Mouse (Mus musculus) embryonic facial prominence, embryonic 14.5 days (tissue): ENCODE measurements at regions not wholly inside any gene's neighbourhood (a gene's known extent, or its start where the extent isn't known, plus 50 kb on each side); places are given as distances from the start of the nearest gene placed in this dataset.

Experiments used
- ATAC-seq: fragments of 200-750 bp; cut with Nextera tagmentation; 2 replicates; pipeline ENCODE4 v1.8.0; 2017; ENCODE audit warnings: low read depth, moderate number of reproducible peaks, moderate TSS enrichment
- DNase-seq: peaks from one replicate; pipeline ENCODE4 v3.0.0-alpha.2; 2015; ENCODE audit warnings: low spot score
- H3K27ac ChIP-seq: fragments of 300-500 bp; sonication (generic); replicated peaks from 2 replicates; pipeline ENCODE4 v1.5.1; 2014; ENCODE audit warnings: low read depth, mild to moderate bottlenecking, low read length, moderate library complexity
- H3K27me3 ChIP-seq: fragments of 300-500 bp; sonication (generic); replicated peaks from 2 replicates; pipeline ENCODE4 v1.6.1; 2014; ENCODE audit warnings: low read length; ENCODE audit not compliant: control insufficient read depth, insufficient read depth
- H3K36me3 ChIP-seq: fragments of 300-500 bp; sonication (generic); 2 replicates; pipeline ENCODE4 v1.6.1; 2014; ENCODE audit warnings: low read length, mixed read lengths; ENCODE audit not compliant: control insufficient read depth, insufficient read depth
- H3K4me1 ChIP-seq: fragments of 300-500 bp; sonication (generic); 2 replicates; pipeline ENCODE4 v1.6.1; 2014; ENCODE audit warnings: antibody characterized with exemption, low read length; ENCODE audit not compliant: control insufficient read depth, insufficient read depth
- H3K4me2 ChIP-seq: fragments of 300-500 bp; sonication (generic); 2 replicates; pipeline ENCODE4 v1.6.1; 2014; ENCODE audit warnings: low read depth, mild to moderate bottlenecking, low read length, moderate library complexity, mixed read lengths
- H3K4me3 ChIP-seq: fragments of 300-500 bp; sonication (generic); 2 replicates; pipeline ENCODE4 v1.5.1; 2014; ENCODE audit warnings: low read depth, mild to moderate bottlenecking, low read length
- H3K9ac ChIP-seq: fragments of 300-500 bp; sonication (generic); 2 replicates; pipeline ENCODE4 v1.6.1; 2014; ENCODE audit warnings: low read depth, mild to moderate bottlenecking, low read length, moderate library complexity, mixed read lengths
- H3K9me3 ChIP-seq: fragments of 300-500 bp; sonication (generic); 2 replicates; pipeline ENCODE4 v1.6.1; 2016; ENCODE audit warnings: low read length; ENCODE audit not compliant: control insufficient read depth
- WGBS: fragments of 180-500 bp; shearing (Covaris S2); extraction: QIAGEN DNeasy Blood & Tissue Kit; methylation state at CpG from one replicate; pipeline ENCODE4 v1.1.7; 2014; 5-methylcytosine and 5-hydroxymethylcytosine counted together

- DNase-seq: no peak
- Histone ChIP-seq H3K4me3 (no peak overlapping the region), H3K9me3 (no peaks in the 10 kb centered on the region), H3K4me2 (0 out of 2 replicates have a peak overlapping the region, but pooled peaks have one; percentile 20), H3K36me3 (no peaks in the 10 kb centered on the region), H3K9ac (no peak overlapping the region; the same call in 1 of the 2 replicates), H3K27ac (no peak overlapping the region), H3K27me3 (peaks cover 6% of the 10 kb centered on the region; the same call in 1 of the 2 replicates), H3K4me1 (no peaks in the 10 kb centered on the region)
- no peak for ATAC-seq
- WGBS: 27% methylated on average over 20 of the region's 20 CpGs
These were observed 333.3 kb downstream of the Bcor start for GRCm38 (mm10) chrX:11826737-11827408.

GRCm38 (mm10) chrX:11829411-11830002 lies 330.6 kb downstream of the Bcor start:
- H3K9me3 ChIP-seq: 0 out of 2 replicates have a peak, but pooled peaks cover 4% of the 10 kb centered on the region
- H3K27me3 ChIP-seq: peaks cover 3% of the 10 kb centered on the region; the same call in 1 of the 2 replicates
- no peak for ATAC-seq
- no peak for DNase-seq
- no peak overlapping the region for H3K4me3 ChIP-seq
- WGBS: 59% methylated on average over 12 of the region's 12 CpGs
- no peak overlapping the region for H3K9ac ChIP-seq
- no peak overlapping the region for H3K4me2 ChIP-seq
- no peaks in the 10 kb centered on the region for H3K36me3 ChIP-seq
- no peak overlapping the region for H3K27ac ChIP-seq
- H3K4me1 ChIP-seq: no peaks in the 10 kb centered on the region

- ATAC-seq (no peak), DNase-seq (no peak)
- Histone ChIP-seq H3K27me3 (peaks cover 4% of the 10 kb centered on the region; the same call in 1 of the 2 replicates), H3K4me2 (no peak overlapping the region), H3K4me3 (no peak overlapping the region), H3K27ac (no peak overlapping the region), H3K9me3 (0 out of 2 replicates have a peak, but pooled peaks cover under 1% of the 10 kb centered on the region), H3K36me3 (no peaks in the 10 kb centered on the region), H3K9ac (no peak overlapping the region), H3K4me1 (peaks cover 7% of the 10 kb centered on the region; the same call in 1 of the 2 replicates)
- WGBS: 28% methylated on average over 5 of the region's 5 CpGs
These were observed 322.6 kb downstream of the Bcor start for GRCm38 (mm10) chrX:11837566-11837965.

- Histone ChIP-seq H3K4me2 (no peak overlapping the region), H3K4me3 (no peak overlapping the region), H3K27ac (0 out of 2 replicates have a peak overlapping the region, but pooled peaks have one; percentile 10), H3K36me3 (no peaks in the 10 kb centered on the region), H3K9me3 (no peaks in the 10 kb centered on the region), H3K9ac (no peak overlapping the region), H3K4me1 (peaks cover 7% of the 10 kb centered on the region; the same call in 1 of the 2 replicates), H3K27me3 (peaks cover 4% of the 10 kb centered on the region; the same call in 1 of the 2 replicates)
- no peak for ATAC-seq
- no peak for DNase-seq
- WGBS: 58% methylated on average over 12 of the region's 12 CpGs
These were observed 320.4 kb downstream of the Bcor start for GRCm38 (mm10) chrX:11839665-11840245.

GRCm38 (mm10) chrX:11840319-11841035 lies 319.7 kb downstream of the Bcor start:
- Histone ChIP-seq H3K36me3 (no peaks in the 10 kb centered on the region), H3K4me2 (no peak overlapping the region), H3K27ac (no peak overlapping the region; the same call in 1 of the 2 replicates), H3K27me3 (peaks cover 4% of the 10 kb centered on the region; the same call in 1 of the 2 replicates), H3K9me3 (no peaks in the 10 kb centered on the region), H3K4me3 (no peak overlapping the region), H3K4me1 (peaks cover 7% of the 10 kb centered on the region; the same call in 1 of the 2 replicates), H3K9ac (no peak overlapping the region)
- ATAC-seq (no peak), DNase-seq (no peak)
- 54% methylated on average over 10 of the region's 11 CpGs for WGBS

- peaks cover 3% of the 10 kb centered on the region; the same call in 1 of the 2 replicates for H3K4me1 ChIP-seq
- H3K27me3 ChIP-seq: no peaks in the 10 kb centered on the region; the same call in 1 of the 2 replicates
- ATAC-seq (no peak), DNase-seq (no peak)
- H3K9me3 ChIP-seq: no peaks in the 10 kb centered on the region
- no peak overlapping the region for H3K4me3 ChIP-seq
- H3K4me2 ChIP-seq: no peak overlapping the region
- H3K36me3 ChIP-seq: no peaks in the 10 kb centered on the region
- no peak overlapping the region for H3K27ac ChIP-seq
- H3K9ac ChIP-seq: no peak overlapping the region
- WGBS: 72% methylated on average over 2 of the region's 2 CpGs
These were observed 314.6 kb downstream of the Bcor start for GRCm38 (mm10) chrX:11845566-11845965.

GRCm38 (mm10) chrX:11855910-11856309 lies 304.2 kb downstream of the Bcor start:
- Histone ChIP-seq H3K4me1 (no peaks in the 10 kb centered on the region), H3K4me2 (no peak overlapping the region), H3K36me3 (no peaks in the 10 kb centered on the region), H3K27ac (no peak overlapping the region), H3K9me3 (no peaks in the 10 kb centered on the region), H3K4me3 (no peak overlapping the region), H3K9ac (no peak overlapping the region), H3K27me3 (peaks cover 19% of the 10 kb centered on the region; the same call in 1 of the 2 replicates)
- no peak for DNase-seq
- no peak for ATAC-seq
- WGBS: 55% methylated on average over 4 of the region's 4 CpGs

GRCm38 (mm10) chrX:11859396-11859795 lies 300.8 kb downstream of the Bcor start:
- Histone ChIP-seq H3K36me3 (no peaks in the 10 kb centered on the region), H3K9ac (no peak overlapping the region), H3K4me1 (no peaks in the 10 kb centered on the region), H3K4me3 (no peak overlapping the region), H3K9me3 (no peaks in the 10 kb centered on the region), H3K27ac (no peak overlapping the region), H3K4me2 (no peak overlapping the region), H3K27me3 (peaks cover 22% of the 10 kb centered on the region)
- DNase-seq: no peak
- whole genome bisulfite sequencing: 50% methylated on average over 9 of the region's 9 CpGs
- no peak for ATAC-seq
